Comparison of ENCODE assay signal across 17 mouse cellular contexts in genomic region chr16:87190471-87190870, GRCm38 (mm10).
"Had no signal": no experiment of that assay in that cellular context is flagged by ENCODE, and none has a peak within 500 bp of the region (broad histone marks: within the 10 kb centered on the region; RNA-seq: fewer than 3 reads in every experiment).

No protein-coding gene starts in this region.

- H3K4me1 ChIP-seq: lung, embryonic 15.5 days; megakaryocyte, embryonic 14.5 days; midbrain, embryonic 13.5 days; midbrain, embryonic 15.5 days; neural tube, embryonic 12.5 days; stomach, embryonic 15.5 days had no signal

- DNase-seq: liver, postnatal 0 days; lung, adult 2 months; lung, postnatal 14 days; lung, postnatal 36 days; right cerebral cortex, postnatal 14 days; thymus, adult 2 months; thymus, postnatal 25 days; thymus, postnatal 4 days had no signal

- ATAC-seq: liver, postnatal 0 days; lung, postnatal 0 days; midbrain, embryonic 13.5 days; midbrain, embryonic 15.5 days had no signal

- H3K9ac ChIP-seq: liver, postnatal 0 days; lung, embryonic 15.5 days; midbrain, embryonic 13.5 days; midbrain, embryonic 15.5 days; neural tube, embryonic 12.5 days; stomach, embryonic 15.5 days had no signal

- H3K4me3 ChIP-seq: lung, embryonic 15.5 days; megakaryocyte, embryonic 14.5 days; midbrain, embryonic 13.5 days; midbrain, embryonic 15.5 days; neural tube, embryonic 12.5 days; stomach, embryonic 15.5 days had no signal

- H3K9me3 ChIP-seq: lung, embryonic 15.5 days; megakaryocyte, embryonic 14.5 days; midbrain, embryonic 13.5 days; midbrain, embryonic 15.5 days; neural tube, embryonic 12.5 days; stomach, embryonic 15.5 days had no signal

- H3K27ac ChIP-seq: lung, embryonic 15.5 days; macrophage; midbrain, embryonic 13.5 days; midbrain, embryonic 15.5 days; neural tube, embryonic 12.5 days; stomach, embryonic 15.5 days; stomach, postnatal 0 days had no signal

- H3K36me3 ChIP-seq: lung, embryonic 15.5 days; midbrain, embryonic 13.5 days; midbrain, embryonic 15.5 days; neural tube, embryonic 12.5 days; stomach, embryonic 15.5 days had no signal

- H3K4me2 ChIP-seq: lung, embryonic 15.5 days; midbrain, embryonic 13.5 days; midbrain, embryonic 15.5 days; neural tube, embryonic 12.5 days; stomach, embryonic 15.5 days had no signal

- H3K27me3 ChIP-seq: lung, embryonic 15.5 days; megakaryocyte, embryonic 14.5 days; midbrain, embryonic 13.5 days; midbrain, embryonic 15.5 days; neural tube, embryonic 12.5 days; stomach, embryonic 15.5 days had no signal
